Mouse (Mus musculus) inflammation-experienced regulatory T-cells, adult 16 weeks (primary cell): Measurements from ENCODE around the gene Aurkb. TPM values are rescaled to one million over a fixed set of nuclear protein-coding genes. Genes with fewer than 3 reads are reported as not detected.

ENCODE experiments used
- polyA plus RNA-seq: library from polyadenylated mRNA; unstranded; fragments of 100-300 nt; shearing (Covaris generic); gene quantifications from one replicate; pipeline ENCODE4 v1.2.1, GENCODE M21; 2017

The Aurkb gene
- polyA plus RNA-seq: 11.1 TPM

DNA sequence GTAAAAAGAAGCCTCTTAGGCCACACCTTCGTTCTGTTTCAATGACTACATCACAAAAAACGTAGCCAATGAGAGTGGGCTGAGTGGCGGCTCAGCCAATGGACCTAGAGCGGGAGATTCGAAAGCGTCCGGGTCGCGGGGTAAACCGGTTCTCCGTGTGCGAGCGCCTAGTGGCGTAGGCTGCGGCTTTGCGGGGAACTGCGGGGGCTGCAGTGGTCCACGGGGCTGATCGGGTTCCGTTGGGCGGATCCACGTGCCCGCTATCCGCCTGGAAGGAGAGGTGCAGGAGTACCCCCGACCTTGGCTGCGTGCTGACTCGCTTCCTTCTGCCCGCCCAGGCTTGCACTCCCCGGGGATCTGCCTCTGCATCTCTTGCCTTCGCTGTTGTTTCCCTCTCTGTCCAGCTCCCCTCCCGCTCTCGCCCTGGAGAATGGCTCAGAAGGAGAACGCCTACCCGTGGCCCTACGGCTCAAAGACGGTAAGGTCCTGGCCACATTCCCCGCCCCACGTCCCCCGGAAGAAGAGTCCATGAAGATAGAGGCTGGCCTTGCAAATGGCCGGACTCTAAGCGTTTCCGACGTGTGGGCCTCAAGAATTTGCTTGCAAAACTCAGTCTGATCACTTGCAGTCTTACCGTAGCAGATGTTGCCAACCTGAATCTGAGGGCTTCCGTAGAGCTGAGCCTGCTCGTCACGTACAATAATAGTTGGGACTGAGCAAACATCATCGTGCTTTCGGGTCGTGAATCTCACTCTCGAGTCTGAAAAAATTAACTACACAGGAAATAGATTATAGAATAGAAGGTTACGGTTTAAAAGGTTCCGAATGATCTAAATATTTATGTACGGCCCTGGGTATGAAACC lies at the start of gene Aurkb:
Aurkb (plus strand) TSS at position 117 of the 864 bp plus-strand sequence.

DNA sequence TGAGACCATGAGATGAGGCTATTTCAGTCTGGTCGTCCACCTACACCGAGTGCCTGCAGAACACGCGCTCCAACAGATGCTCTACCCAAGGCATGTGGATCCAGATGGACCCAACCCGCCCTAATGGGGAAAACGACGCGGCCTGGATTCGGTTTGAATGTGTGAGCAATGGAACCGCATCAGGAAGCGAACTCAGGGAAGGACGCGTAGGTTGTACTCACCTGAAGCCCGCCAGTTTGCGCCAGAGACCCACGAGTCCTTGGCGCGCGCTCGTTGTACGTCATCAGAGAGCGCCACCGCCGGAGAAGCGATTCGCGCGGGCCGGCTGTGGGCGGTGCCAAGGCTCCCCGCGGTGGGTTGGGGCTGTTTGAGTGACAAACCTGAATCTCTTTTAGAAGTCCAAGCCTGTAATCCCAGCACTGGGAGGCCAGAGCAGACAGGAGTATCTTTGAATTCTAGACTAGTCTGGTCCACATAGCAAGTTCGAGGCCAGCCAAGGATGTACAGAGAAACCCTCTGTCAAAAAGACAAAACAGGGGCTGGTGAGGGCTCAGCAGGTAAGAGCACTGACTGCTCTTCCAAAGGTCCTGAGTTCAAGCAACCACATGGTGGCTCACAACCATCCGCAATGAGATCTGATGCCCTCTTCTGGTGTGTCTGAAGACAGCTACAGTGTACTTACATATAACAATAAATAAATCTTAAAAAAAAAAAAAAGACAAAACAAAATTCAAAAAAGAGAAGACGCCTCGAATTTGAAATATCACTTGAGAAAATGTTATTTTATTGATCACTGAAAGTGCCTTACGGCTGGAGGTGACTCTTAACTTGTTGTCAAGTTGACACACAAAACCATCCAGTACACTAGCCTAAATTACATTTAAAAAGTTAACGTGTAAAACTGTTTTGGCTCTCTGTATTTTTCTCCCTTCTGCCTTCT lies 37.0 kb upstream of the Aurkb start, which contains the start of gene Pfas:
Pfas (minus strand) TSS at position 279 of the 940 bp plus-strand sequence.

DNA sequence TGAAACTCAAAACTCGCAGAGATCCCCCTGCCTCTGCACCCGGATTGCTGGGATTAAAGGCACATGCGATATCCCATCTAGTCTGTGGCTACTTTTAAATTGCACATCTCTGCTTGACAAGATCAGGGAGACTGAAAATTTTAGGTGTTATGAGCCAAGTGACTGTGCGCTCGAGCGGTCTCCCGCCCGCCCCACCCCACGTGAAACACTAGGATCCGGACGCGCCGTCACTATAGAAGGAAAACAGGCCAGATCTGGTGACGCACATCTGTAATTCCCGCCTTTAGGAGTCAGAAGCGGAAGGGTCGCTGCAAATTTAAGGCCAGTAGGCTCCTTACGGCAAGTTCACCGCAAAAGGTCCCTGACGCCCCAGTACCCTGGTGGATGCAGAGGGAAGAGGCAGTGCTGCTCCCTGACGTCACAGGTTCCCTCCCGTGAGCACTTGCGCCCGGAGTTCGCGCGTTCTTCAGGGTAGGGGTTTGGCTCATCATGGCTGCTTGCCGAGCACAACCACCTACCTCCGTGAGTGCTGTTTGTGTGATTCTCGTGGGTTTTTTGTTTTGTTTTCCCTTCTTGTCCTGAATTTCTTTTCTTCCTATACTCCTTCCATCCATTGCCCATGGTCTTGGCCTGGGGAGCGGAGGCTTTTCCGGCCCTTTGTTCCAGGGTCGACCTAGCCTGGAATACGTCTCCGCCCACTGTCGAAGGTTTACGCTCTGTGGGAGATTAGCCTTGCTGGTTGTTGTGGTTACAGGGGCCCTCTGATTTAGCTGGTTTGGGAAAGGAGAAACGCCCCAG lies 29.6 kb upstream of the Aurkb start, which contains the start of gene Ctc1:
Ctc1 (plus strand) TSS at position 268 of the 798 bp plus-strand sequence.

DNA sequence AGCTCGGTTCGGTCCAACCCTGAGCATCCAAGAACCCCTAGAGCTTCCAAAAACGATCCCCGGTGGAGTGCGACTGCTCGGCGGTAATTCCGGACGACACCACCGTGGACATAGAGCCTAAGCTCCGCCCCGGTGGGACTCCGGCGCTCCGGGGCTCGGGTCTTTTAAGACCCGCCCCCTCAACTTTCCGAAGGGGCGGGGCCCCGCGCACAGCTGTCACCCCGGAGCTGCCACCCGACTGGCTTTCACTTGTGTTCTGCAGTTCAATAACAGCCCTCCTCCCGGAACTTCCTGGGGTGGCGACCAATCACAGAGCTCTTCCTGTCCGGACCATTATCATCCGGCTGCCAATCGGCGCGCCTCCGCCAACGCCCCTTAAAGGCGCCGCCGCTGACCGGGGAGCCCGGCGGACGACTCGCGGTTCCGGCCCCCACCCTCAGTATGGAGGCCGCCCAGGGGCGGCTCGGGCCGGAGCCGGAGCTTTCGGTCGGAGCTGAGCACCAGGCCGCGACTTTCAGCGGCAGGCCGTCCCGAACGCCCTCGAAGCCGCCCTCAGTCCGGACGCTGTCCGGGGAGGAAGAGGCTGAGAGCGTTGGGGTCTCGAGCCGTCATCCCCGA lies 14.0 kb downstream of the Aurkb start, which contains the start of gene Borcs6:
Borcs6 (plus strand) TSS at position 361 of the 618 bp plus-strand sequence.

DNA sequence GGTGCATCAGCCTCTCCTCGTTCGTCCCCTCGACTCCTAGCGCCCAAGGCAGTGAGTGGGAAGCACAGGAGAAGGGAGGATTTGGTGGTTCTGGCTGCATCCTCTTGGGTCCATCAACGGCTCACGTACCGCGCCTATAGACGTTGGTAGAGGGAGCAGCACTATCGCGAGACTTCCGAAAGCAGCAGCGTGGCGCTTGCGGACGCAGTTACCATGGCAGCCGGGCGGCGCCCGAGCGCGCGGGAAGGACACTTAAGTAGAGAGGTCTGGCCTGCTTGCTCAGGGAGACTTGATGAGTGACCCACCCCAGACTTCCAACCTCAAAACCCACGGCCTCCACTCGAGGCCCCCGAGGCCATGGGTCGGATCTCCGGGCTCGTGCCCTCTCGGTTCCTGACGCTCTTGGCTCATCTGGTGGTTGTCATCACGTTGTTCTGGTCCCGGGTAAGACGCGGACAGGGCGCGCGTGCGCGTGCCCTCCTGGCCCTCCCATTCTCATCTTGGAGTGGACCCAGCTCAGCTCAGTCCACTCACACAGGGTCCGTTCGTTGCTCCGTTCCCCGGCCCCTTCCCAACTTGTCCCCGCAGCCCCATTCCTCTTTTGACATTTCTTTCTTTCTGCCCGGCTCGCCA lies 25.3 kb downstream of the Aurkb start, which contains the start of gene Tmem107:
Tmem107 (plus strand) TSS at position 217 of the 633 bp plus-strand sequence.

DNA sequence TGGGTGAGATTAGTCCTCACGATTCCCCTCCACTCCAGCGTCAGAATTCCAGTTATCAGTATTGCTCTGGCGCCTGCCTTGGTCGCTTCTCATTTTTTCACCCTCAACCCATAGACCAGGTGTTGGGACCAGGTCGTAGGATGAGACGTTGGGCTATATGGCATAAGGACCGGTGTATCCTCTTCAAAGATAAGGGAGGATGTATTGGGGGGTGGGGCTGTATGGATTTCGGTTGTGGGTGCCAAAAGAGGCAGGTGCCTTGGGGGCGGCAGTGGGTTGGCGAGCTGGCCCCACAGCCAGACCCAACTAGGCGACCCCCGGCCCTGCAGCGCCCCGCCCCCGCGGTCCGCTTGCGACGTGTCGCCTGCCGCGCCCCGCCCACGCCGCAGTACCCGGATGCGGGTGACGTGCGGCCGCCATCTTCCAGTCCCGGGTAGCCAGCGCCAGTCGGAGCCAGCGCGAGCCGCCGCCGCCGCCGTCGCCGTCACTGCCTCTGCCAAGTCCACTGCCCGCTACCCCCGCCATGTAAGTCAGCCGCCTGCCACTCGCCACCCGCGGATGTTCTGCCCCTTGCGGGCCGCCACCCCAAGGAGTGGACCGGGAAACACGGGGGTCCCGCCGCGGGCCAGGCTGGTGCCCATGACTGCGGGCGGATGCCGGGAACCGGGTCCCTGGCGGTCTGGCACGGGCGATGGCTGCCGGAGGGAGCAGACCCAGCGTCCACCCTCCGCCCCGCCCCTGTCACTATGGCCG lies 42.8 kb downstream of the Aurkb start, which contains the start of gene Vamp2:
Vamp2 (plus strand) TSS at position 388 of the 753 bp plus-strand sequence.

DNA sequence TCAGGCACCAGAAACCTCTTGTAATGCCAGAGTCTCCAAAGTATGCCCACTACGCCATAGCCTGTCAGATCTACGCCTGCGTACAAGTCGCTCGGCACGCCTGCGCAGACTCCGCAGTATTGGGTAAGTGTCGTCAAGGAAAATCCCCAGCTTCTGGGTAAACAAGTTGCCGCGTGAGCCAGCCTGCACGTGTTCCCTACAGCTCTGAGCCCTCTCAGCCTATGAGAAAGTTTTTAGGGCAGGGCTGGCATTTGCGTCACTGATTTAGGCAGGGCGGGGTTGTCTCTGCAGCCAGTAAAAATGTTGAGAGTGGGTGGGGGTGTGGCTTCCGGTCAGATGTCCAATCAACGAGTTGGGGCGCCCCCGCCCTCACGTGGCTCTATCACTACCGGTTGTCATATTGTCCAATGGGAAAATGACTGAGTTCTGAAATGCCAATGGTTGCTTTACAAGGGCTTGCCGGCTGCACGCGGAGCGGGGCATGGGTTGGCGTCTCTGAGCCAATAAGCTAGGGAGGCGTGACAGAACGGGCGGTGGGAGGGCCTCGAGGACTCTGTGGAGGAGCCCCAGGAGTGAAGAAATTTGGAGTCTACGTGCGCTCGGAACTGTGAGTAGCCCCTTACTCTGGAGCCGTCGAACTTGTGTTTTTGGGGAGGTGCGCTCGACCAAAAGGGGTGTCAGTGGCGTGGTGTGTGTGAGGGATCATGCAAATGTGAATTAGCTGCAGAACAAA lies 49.4 kb downstream of the Aurkb start, which contains the start of gene Per1:
Per1 (plus strand) TSS at position 521 of the 733 bp plus-strand sequence.

Other genes starting within 250 kb of the Aurkb start
- 74.0 TPM for gene Ndel1, start 173.8 kb upstream of the Aurkb start, polyA plus RNA-seq
- not detected for gene Rnf222, start 157.1 kb upstream of the Aurkb start, polyA plus RNA-seq
- gene Rpl26, start 144.1 kb upstream of the Aurkb start, polyA plus RNA-seq: 813 TPM
- not detected for gene Odf4, start 118.6 kb upstream of the Aurkb start, polyA plus RNA-seq
- gene Arhgef15, start 88.2 kb upstream of the Aurkb start, polyA plus RNA-seq: 0.16 TPM
- 11.0 TPM for gene Slc25a35, start 77.5 kb upstream of the Aurkb start, polyA plus RNA-seq
- gene Rangrf, start 70.5 kb upstream of the Aurkb start, polyA plus RNA-seq: 35.2 TPM
- 5.3 TPM for gene Pfas, start 37.2 kb upstream of the Aurkb start, polyA plus RNA-seq
- gene Ctc1, start 29.7 kb upstream of the Aurkb start, polyA plus RNA-seq: 29.3 TPM
- gene Borcs6, start 14.1 kb downstream of the Aurkb start, polyA plus RNA-seq: 6.5 TPM
- 3.6 TPM for gene Tmem107, start 25.2 kb downstream of the Aurkb start, polyA plus RNA-seq
- gene Vamp2, start 42.8 kb downstream of the Aurkb start, polyA plus RNA-seq: 71.4 TPM
- gene Per1, start 49.6 kb downstream of the Aurkb start, polyA plus RNA-seq: 9.8 TPM
- not detected for gene Hes7, start 74.8 kb downstream of the Aurkb start, polyA plus RNA-seq
- 0.18 TPM for gene 9130213A22Rik, start 76.9 kb downstream of the Aurkb start, polyA plus RNA-seq
- gene Aloxe3, start 80.2 kb downstream of the Aurkb start, polyA plus RNA-seq: 0.10 TPM
- gene Alox12b, start 111.3 kb downstream of the Aurkb start, polyA plus RNA-seq: not detected
- 13.7 TPM for gene Alox8, start 152.2 kb downstream of the Aurkb start, polyA plus RNA-seq
- gene Gucy2e, start 191.4 kb downstream of the Aurkb start, polyA plus RNA-seq: 0.12 TPM